In genomic region chr1:64805217-64805616, GRCm38 (mm10) we compare ENCODE assay signal across 18 mouse cellular contexts.
A peak's percentile ranks its signal among the peaks of the same experiment; 100 is the strongest.
DNase-seq lines count a peak whose midpoint lies in the region; ATAC-seq lines count a peak whose summit lies in the region.
"Had no signal": no experiment of that assay in that cellular context is flagged by ENCODE, and none has a peak within 500 bp of the region (broad histone marks: within the 10 kb centered on the region; RNA-seq: fewer than 3 reads in every experiment).

No protein-coding gene starts in this region.

- ATAC-seq in erythroid progenitor cell, adult 5-6 weeks (replicated peaks; ENCODE audit: low FRiP score, poor library complexity, severe bottlenecking), result no peak
- ATAC-seq: forebrain, embryonic 14.5 days; forebrain, postnatal 0 days had no signal

- peak; percentile 40 for DNase-seq in retina, embryonic 14.5 days (ENCODE audit: low spot score)
- no peak for DNase-seq in retina, postnatal 1 day
- peak; percentile 51 for DNase-seq in Muller cell, postnatal 12 days (ENCODE audit: inconsistent ontology term)
- DNase-seq in skeletal muscle tissue, adult 2 months (ENCODE audit: low read depth, low spot score), result peak; percentile 44
- no peak for DNase-seq in right cerebral cortex, adult 18-20 months
- DNase-seq: adrenal gland, postnatal 10 days; adrenal gland, postnatal 36 days; cerebellum, adult 18-20 months; cerebellum, adult 9-10 months; cerebellum, postnatal 14 days; forebrain, postnatal 0 days; gastrocnemius, adult 2 months; gastrocnemius, postnatal 14 days; heart, adult 2 months; heart, postnatal 14 days; kidney, adult 11 months had no signal

Comparison
In these comparisons a context has a peak if more than half of its experiments do, and no peak if none do; other contexts are left out.
1. DNase-seq: peak in retina, embryonic 14.5 days (single experiment), Muller cell, postnatal 12 days (single experiment) and skeletal muscle tissue, adult 2 months (single experiment); none in retina, postnatal 1 day (single experiment) and right cerebral cortex, adult 18-20 months (single experiment).